Mouse (Mus musculus): ENCODE data around the gene Bnip1. TPM values are rescaled to one million over a fixed set of nuclear protein-coding genes. Genes with fewer than 3 reads are reported as not detected.

Bnip1 gene
- total and polyA plus RNA-seq, 3 experiments = 23.7 to 28.8 (median 28.5) TPM

- Histone ChIP-seq H3K9ac (ENCODE audit: low read depth, low read length) (no peak overlapping the region), H3K79me2 (replicated peaks; ENCODE audit: control insufficient read depth, insufficient read depth, low read length) (no peaks in the 10 kb centered on the region), H3K4me1 (ENCODE audit: control insufficient read depth, insufficient read depth, low read length) (peaks cover 2% of the 10 kb centered on the region), H3K4me3 (no peak overlapping the region), H3K36me3 (ENCODE audit: control insufficient read depth, insufficient read depth, low read length) (peaks cover 3% of the 10 kb centered on the region), H3K27me3 (ENCODE audit: control insufficient read depth, insufficient read depth, low read length) (no peaks in the 10 kb centered on the region), H3K27ac (no peak overlapping the region)
- WGBS = 82% methylated on average over 2 of the region's 2 CpGs
- no peak for TF ChIP-seq CTCF (IDR thresholded peaks at IDR 0.05)
- no peak for TF ChIP-seq EP300 (IDR thresholded peaks at IDR 0.05; ENCODE audit: insufficient read depth, low read depth, low read length)
- no peak for TF ChIP-seq POLR2A (IDR thresholded peaks at IDR 0.05; ENCODE audit: insufficient read depth, low read depth, low read length)
- intact Hi-C loops (cut with DNase I) = loop anchor here (5.0 kb wide), 2 partner anchors 57 to 117 kb away; partner anchors contain the start of gene Atp6v0e
- no peak for DNase-seq
Observed at GRCm38 (mm10) chr17:26779471-26779870, 1.4 kb upstream of the Bnip1 start.

DNA sequence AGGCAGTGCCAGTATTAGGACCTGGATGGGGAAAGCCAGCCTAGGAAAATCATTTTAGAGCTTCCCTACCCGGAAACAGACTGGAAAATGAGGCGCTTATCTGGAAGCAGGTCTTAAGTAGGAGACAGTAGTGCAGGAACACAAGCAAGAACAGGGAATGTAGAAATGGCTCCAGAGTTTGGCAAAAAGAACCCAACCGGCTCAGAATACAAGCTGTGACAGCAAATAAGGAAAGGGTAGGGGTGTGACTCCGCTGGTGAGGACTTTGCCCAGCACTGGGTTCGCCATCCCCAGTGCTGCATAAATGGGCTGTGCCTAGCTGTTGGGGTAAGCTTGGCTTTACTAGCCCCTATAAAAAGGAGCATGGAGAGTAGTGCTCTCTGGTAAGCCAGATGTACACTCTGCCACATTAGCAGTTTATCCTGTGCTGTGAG lies 761 bp downstream of the Bnip1 start:
- TF ChIP-seq EP300 (IDR thresholded peaks at IDR 0.05; ENCODE audit: insufficient read depth, low read depth, low read length) (no peak), POLR2A (IDR thresholded peaks at IDR 0.05; ENCODE audit: insufficient read depth, low read depth, low read length) (no peak), CTCF (IDR thresholded peaks at IDR 0.05) (no peak)
- Histone ChIP-seq H3K4me1 (ENCODE audit: control insufficient read depth, insufficient read depth, low read length) (peaks cover 2% of the 10 kb centered on the region), H3K27ac (peak overlapping the region; percentile 87), H3K27me3 (ENCODE audit: control insufficient read depth, insufficient read depth, low read length) (no peaks in the 10 kb centered on the region), H3K4me3 (peak overlapping the region; percentile 95), H3K79me2 (replicated peaks; ENCODE audit: control insufficient read depth, insufficient read depth, low read length) (no peaks in the 10 kb centered on the region), H3K9ac (ENCODE audit: low read depth, low read length) (peak overlapping the region; percentile 80), H3K36me3 (ENCODE audit: control insufficient read depth, insufficient read depth, low read length) (peaks cover 2% of the 10 kb centered on the region; the same call in 1 of the 2 replicates)
- intact Hi-C loops (cut with DNase I) = no loop called here
- DNase-seq = no peak
- WGBS = 13% methylated on average over 5 of the region's 5 CpGs

GRCm38 (mm10) chr17:26784525-26784924 lies 3.7 kb downstream of the Bnip1 start:
- Histone ChIP-seq H3K4me3 (no peak overlapping the region), H3K4me1 (ENCODE audit: control insufficient read depth, insufficient read depth, low read length) (peaks cover 2% of the 10 kb centered on the region), H3K79me2 (replicated peaks; ENCODE audit: control insufficient read depth, insufficient read depth, low read length) (no peaks in the 10 kb centered on the region), H3K27me3 (ENCODE audit: control insufficient read depth, insufficient read depth, low read length) (no peaks in the 10 kb centered on the region), H3K27ac (no peak overlapping the region), H3K36me3 (ENCODE audit: control insufficient read depth, insufficient read depth, low read length) (peaks cover 2% of the 10 kb centered on the region; the same call in 1 of the 2 replicates), H3K9ac (ENCODE audit: low read depth, low read length) (no peak overlapping the region)
- intact Hi-C loops (cut with DNase I) = no loop called here
- DNase-seq = no peak
- TF ChIP-seq POLR2A (IDR thresholded peaks at IDR 0.05; ENCODE audit: insufficient read depth, low read depth, low read length) (no peak), CTCF (IDR thresholded peaks at IDR 0.05) (no peak), EP300 (IDR thresholded peaks at IDR 0.05; ENCODE audit: insufficient read depth, low read depth, low read length) (no peak)
- WGBS = 87% methylated on average over 8 of the region's 8 CpGs

- TF ChIP-seq CTCF (IDR thresholded peaks at IDR 0.05) (no peak), POLR2A (IDR thresholded peaks at IDR 0.05; ENCODE audit: insufficient read depth, low read depth, low read length) (no peak), EP300 (IDR thresholded peaks at IDR 0.05; ENCODE audit: insufficient read depth, low read depth, low read length) (no peak)
- Histone ChIP-seq H3K4me3 (no peak overlapping the region), H3K36me3 (ENCODE audit: control insufficient read depth, insufficient read depth, low read length) (peaks cover 1% of the 10 kb centered on the region; the same call in 1 of the 2 replicates), H3K79me2 (replicated peaks; ENCODE audit: control insufficient read depth, insufficient read depth, low read length) (no peaks in the 10 kb centered on the region), H3K9ac (ENCODE audit: low read depth, low read length) (no peak overlapping the region), H3K27ac (no peak overlapping the region), H3K27me3 (ENCODE audit: control insufficient read depth, insufficient read depth, low read length) (no peaks in the 10 kb centered on the region), H3K4me1 (ENCODE audit: control insufficient read depth, insufficient read depth, low read length) (peaks cover 2% of the 10 kb centered on the region)
- intact Hi-C loops (cut with DNase I) = no loop called here
- 88% methylated on average over 7 of the region's 7 CpGs for WGBS
- DNase-seq = no peak
Observed at GRCm38 (mm10) chr17:26786586-26786985, 5.7 kb downstream of the Bnip1 start.

DNA sequence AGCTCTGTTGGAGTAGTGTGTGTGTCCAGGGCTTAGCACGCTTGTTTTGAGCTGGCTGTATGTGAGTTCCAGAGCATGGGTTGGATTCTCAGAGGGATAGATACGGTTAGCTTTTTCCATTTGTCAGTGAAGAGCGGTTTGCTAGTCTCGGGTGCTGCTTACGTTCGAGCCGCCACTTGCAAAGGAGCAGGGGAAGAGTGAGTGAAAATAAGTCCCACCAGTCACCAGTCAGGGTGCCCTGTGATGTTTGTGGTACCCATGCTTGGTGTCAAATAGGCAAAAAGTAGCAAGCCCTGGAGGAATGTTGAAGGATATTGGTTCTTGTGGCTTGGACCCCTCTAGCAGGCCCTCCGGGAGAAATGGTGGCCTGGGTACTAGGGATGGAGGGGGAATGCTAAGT lies 8.1 kb downstream of the Bnip1 start:
- Histone ChIP-seq H3K36me3 (ENCODE audit: control insufficient read depth, insufficient read depth, low read length) (no peaks in the 10 kb centered on the region), H3K4me3 (no peak overlapping the region), H3K79me2 (replicated peaks; ENCODE audit: control insufficient read depth, insufficient read depth, low read length) (no peaks in the 10 kb centered on the region), H3K9ac (ENCODE audit: low read depth, low read length) (no peak overlapping the region), H3K27ac (no peak overlapping the region), H3K4me1 (ENCODE audit: control insufficient read depth, insufficient read depth, low read length) (no peaks in the 10 kb centered on the region; the same call in 1 of the 2 replicates), H3K27me3 (ENCODE audit: control insufficient read depth, insufficient read depth, low read length) (no peaks in the 10 kb centered on the region)
- TF ChIP-seq CTCF (IDR thresholded peaks at IDR 0.05) (no peak), EP300 (IDR thresholded peaks at IDR 0.05; ENCODE audit: insufficient read depth, low read depth, low read length) (no peak), POLR2A (IDR thresholded peaks at IDR 0.05; ENCODE audit: insufficient read depth, low read depth, low read length) (no peak)
- DNase-seq = no peak
- 96% methylated on average over 8 of the region's 8 CpGs for WGBS
- intact Hi-C loops (cut with DNase I) = no loop called here

DNA sequence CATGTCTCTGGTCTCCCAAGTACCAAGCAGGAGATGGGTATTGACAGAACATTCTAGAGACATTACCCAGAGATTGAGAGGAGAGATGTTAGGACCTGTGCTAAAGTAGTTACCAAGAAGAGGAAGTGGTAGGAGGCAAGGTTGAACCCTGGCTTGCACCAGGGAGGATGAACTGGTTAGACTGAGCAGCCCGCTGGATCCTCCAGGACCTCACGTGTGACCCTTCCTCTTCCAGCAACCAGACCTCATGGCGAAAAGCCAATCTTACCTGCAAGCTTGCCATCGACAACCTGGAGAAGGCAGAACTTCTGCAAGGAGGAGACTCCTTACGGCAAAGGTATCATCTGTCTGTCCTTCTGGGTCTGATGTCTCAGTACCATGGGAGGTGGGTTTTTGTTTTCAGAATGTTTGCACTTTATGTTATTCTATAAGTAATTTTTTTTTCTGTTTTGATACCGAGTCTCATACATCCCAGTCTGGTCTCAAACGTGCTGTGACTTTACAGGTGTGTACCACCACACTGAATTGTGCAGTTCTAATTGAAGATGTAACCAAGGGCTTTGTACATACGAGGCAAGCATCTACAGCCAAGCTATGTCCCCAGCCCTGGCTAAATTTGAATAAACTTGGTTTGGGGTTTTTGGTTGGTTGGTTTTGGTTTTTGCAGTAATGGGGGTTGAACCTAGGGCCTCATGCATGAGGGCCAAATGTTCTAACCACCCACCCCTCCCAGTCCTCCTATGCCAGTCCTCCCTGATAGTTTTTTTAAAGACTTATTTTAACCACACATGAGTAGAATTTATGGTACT lies 8.8 kb downstream of the Bnip1 start:
- H3K27me3 ChIP-seq (ENCODE audit: control insufficient read depth, insufficient read depth, low read length) = no peaks in the 10 kb centered on the region
- no peak overlapping the region for H3K4me3 ChIP-seq
- no peaks in the 10 kb centered on the region for H3K79me2 ChIP-seq (replicated peaks; ENCODE audit: control insufficient read depth, insufficient read depth, low read length)
- no peak overlapping the region for H3K27ac ChIP-seq
- TF ChIP-seq CTCF (IDR thresholded peaks at IDR 0.05) = no peak
- no peak for TF ChIP-seq POLR2A (IDR thresholded peaks at IDR 0.05; ENCODE audit: insufficient read depth, low read depth, low read length)
- no peak for TF ChIP-seq EP300 (IDR thresholded peaks at IDR 0.05; ENCODE audit: insufficient read depth, low read depth, low read length)
- intact Hi-C loops (cut with DNase I) = no loop called here
- no peaks in the 10 kb centered on the region for H3K36me3 ChIP-seq (ENCODE audit: control insufficient read depth, insufficient read depth, low read length)
- whole genome bisulfite sequencing = 92% methylated on average over 8 of the region's 8 CpGs
- DNase-seq = no peak
- no peaks in the 10 kb centered on the region; the same call in 1 of the 2 replicates for H3K4me1 ChIP-seq (ENCODE audit: control insufficient read depth, insufficient read depth, low read length)
- H3K9ac ChIP-seq (ENCODE audit: low read depth, low read length) = no peak overlapping the region
